Mouse (Mus musculus): ENCODE measurements around the gene Wdr1. TPM values are rescaled to one million over a fixed set of nuclear protein-coding genes. Genes with fewer than 3 reads are reported as not detected.

The Wdr1 gene
- polyA plus RNA-seq, 1 experiment from 2014 or later = 206 TPM

- Histone ChIP-seq H3K27me3 (no peaks in the 10 kb centered on the region), H3K36me3 (peaks cover 100% of the 10 kb centered on the region), H3K4me1 (peaks cover 12% of the 10 kb centered on the region; the same call in 1 of the 2 replicates), H3K27ac (no peak overlapping the region; the same call in 1 of the 2 replicates), H3K4me2 (replicated peaks) (no peak overlapping the region), H3K9ac (no peak overlapping the region), H3K4me3 (no peak overlapping the region), H3K9me3 (no peaks in the 10 kb centered on the region)
- WGBS = 72% methylated on average over 4 of the region's 4 CpGs
- ATAC-seq (ENCODE audit: low FRiP score, low read depth) = no peak
These were observed 19.4 kb downstream of the Wdr1 start for GRCm38 (mm10) chr5:38543496-38544217.

GRCm38 (mm10) chr5:38541728-38542127, 21.3 kb downstream of the Wdr1 start:
- no peak overlapping the region for H3K4me3 ChIP-seq
- no peak overlapping the region for H3K9ac ChIP-seq
- no peaks in the 10 kb centered on the region for H3K9me3 ChIP-seq
- peaks cover 100% of the 10 kb centered on the region for H3K36me3 ChIP-seq
- no peak overlapping the region for H3K27ac ChIP-seq
- WGBS = 92% methylated on average over 3 of the region's 3 CpGs
- H3K4me2 ChIP-seq (replicated peaks) = no peak overlapping the region
- no peak for ATAC-seq (ENCODE audit: low FRiP score, low read depth)
- H3K4me1 ChIP-seq = peaks cover 12% of the 10 kb centered on the region; the same call in 1 of the 2 replicates
- no peaks in the 10 kb centered on the region for H3K27me3 ChIP-seq

GRCm38 (mm10) chr5:38540898-38541297, 22.1 kb downstream of the Wdr1 start:
- Histone ChIP-seq H3K9me3 (no peaks in the 10 kb centered on the region), H3K27ac (no peak overlapping the region), H3K4me2 (replicated peaks) (no peak overlapping the region), H3K4me3 (no peak overlapping the region), H3K36me3 (peaks cover 100% of the 10 kb centered on the region), H3K27me3 (no peaks in the 10 kb centered on the region), H3K4me1 (peaks cover 12% of the 10 kb centered on the region; the same call in 1 of the 2 replicates), H3K9ac (no peak overlapping the region)
- no peak for ATAC-seq (ENCODE audit: low FRiP score, low read depth)
- WGBS = 82% methylated on average over 1 of the region's 1 CpGs

GRCm38 (mm10) chr5:38538508-38538907, 24.5 kb downstream of the Wdr1 start:
- no peaks in the 10 kb centered on the region for H3K9me3 ChIP-seq
- ATAC-seq (ENCODE audit: low FRiP score, low read depth) = no peak
- no peak overlapping the region for H3K4me2 ChIP-seq (replicated peaks)
- no peak overlapping the region for H3K27ac ChIP-seq
- WGBS = 91% methylated on average over 8 of the region's 8 CpGs
- no peaks in the 10 kb centered on the region for H3K4me1 ChIP-seq
- H3K27me3 ChIP-seq = no peaks in the 10 kb centered on the region
- H3K9ac ChIP-seq = no peak overlapping the region
- H3K36me3 ChIP-seq = peaks cover 100% of the 10 kb centered on the region
- no peak overlapping the region for H3K4me3 ChIP-seq

- no peak for ATAC-seq (ENCODE audit: low FRiP score, low read depth)
- Histone ChIP-seq H3K36me3 (peaks cover 99% of the 10 kb centered on the region), H3K27ac (no peak overlapping the region), H3K4me2 (replicated peaks) (no peak overlapping the region), H3K4me1 (no peaks in the 10 kb centered on the region), H3K9ac (no peak overlapping the region), H3K27me3 (no peaks in the 10 kb centered on the region), H3K9me3 (no peaks in the 10 kb centered on the region), H3K4me3 (no peak overlapping the region)
- WGBS = 93% methylated on average over 4 of the region's 4 CpGs
These were observed 25.2 kb downstream of the Wdr1 start for GRCm38 (mm10) chr5:38537845-38538244.

- Histone ChIP-seq H3K4me3 (no peak overlapping the region), H3K9ac (no peak overlapping the region), H3K4me2 (replicated peaks) (no peak overlapping the region), H3K4me1 (no peaks in the 10 kb centered on the region), H3K27me3 (no peaks in the 10 kb centered on the region), H3K27ac (no peak overlapping the region), H3K36me3 (peaks cover 99% of the 10 kb centered on the region), H3K9me3 (no peaks in the 10 kb centered on the region)
- 92% methylated on average over 3 of the region's 3 CpGs for WGBS
- ATAC-seq (ENCODE audit: low FRiP score, low read depth) = no peak
These were observed 26.2 kb downstream of the Wdr1 start for GRCm38 (mm10) chr5:38536822-38537221.

- no peak for ATAC-seq (ENCODE audit: low FRiP score, low read depth)
- Histone ChIP-seq H3K9ac (no peak overlapping the region), H3K4me1 (no peaks in the 10 kb centered on the region), H3K36me3 (peaks cover 99% of the 10 kb centered on the region), H3K27ac (no peak overlapping the region), H3K9me3 (no peaks in the 10 kb centered on the region), H3K4me3 (no peak overlapping the region), H3K27me3 (no peaks in the 10 kb centered on the region), H3K4me2 (replicated peaks) (no peak overlapping the region)
- 92% methylated on average over 4 of the region's 4 CpGs for WGBS
These were observed 30.9 kb downstream of the Wdr1 start for GRCm38 (mm10) chr5:38532084-38532483.

GRCm38 (mm10) chr5:38529724-38530428, 33.1 kb downstream of the Wdr1 start:
- 82% methylated on average over 6 of the region's 6 CpGs for WGBS
- H3K4me1 ChIP-seq = no peaks in the 10 kb centered on the region

GRCm38 (mm10) chr5:38522977-38523376, 40.0 kb downstream of the Wdr1 start:
- Histone ChIP-seq H3K9me3 (no peaks in the 10 kb centered on the region), H3K36me3 (peaks cover 36% of the 10 kb centered on the region), H3K27ac (no peak overlapping the region), H3K4me3 (no peak overlapping the region), H3K4me2 (replicated peaks) (no peak overlapping the region), H3K4me1 (no peaks in the 10 kb centered on the region), H3K27me3 (no peaks in the 10 kb centered on the region), H3K9ac (no peak overlapping the region)
- WGBS = 90% methylated on average over 5 of the region's 5 CpGs
- ATAC-seq (ENCODE audit: low FRiP score, low read depth) = no peak

More at GRCm38 (mm10) chr5:38529724-38530428, 33.1 kb downstream of the Wdr1 start:
- no peaks in the 10 kb centered on the region for H3K27me3 ChIP-seq
- ATAC-seq (ENCODE audit: low FRiP score, low read depth) = 0 out of 2 replicates have a peak, but pooled peaks have one; percentile 49
- no peak overlapping the region for H3K4me3 ChIP-seq
- H3K4me2 ChIP-seq (replicated peaks) = no peak overlapping the region
- H3K9me3 ChIP-seq = no peaks in the 10 kb centered on the region
- peaks cover 98% of the 10 kb centered on the region for H3K36me3 ChIP-seq
- H3K27ac ChIP-seq = no peak overlapping the region
- no peak overlapping the region for H3K9ac ChIP-seq

GRCm38 (mm10) chr5:38520838-38521237, 42.2 kb downstream of the Wdr1 start:
- Histone ChIP-seq H3K9me3 (no peaks in the 10 kb centered on the region), H3K4me2 (replicated peaks) (no peak overlapping the region), H3K9ac (no peak overlapping the region), H3K4me1 (no peaks in the 10 kb centered on the region), H3K4me3 (no peak overlapping the region), H3K36me3 (peaks cover 14% of the 10 kb centered on the region), H3K27me3 (no peaks in the 10 kb centered on the region), H3K27ac (no peak overlapping the region)
- WGBS = 39% methylated on average over 1 of the region's 1 CpGs
- ATAC-seq (ENCODE audit: low FRiP score, low read depth) = no peak

- no peak overlapping the region for H3K27ac ChIP-seq
- H3K9ac ChIP-seq = no peak overlapping the region
- no peaks in the 10 kb centered on the region for H3K36me3 ChIP-seq
- WGBS = 67% methylated on average over 6 of the region's 6 CpGs
- no peak for ATAC-seq (ENCODE audit: low FRiP score, low read depth)
- no peaks in the 10 kb centered on the region for H3K4me1 ChIP-seq
- no peak overlapping the region for H3K4me3 ChIP-seq
- no peaks in the 10 kb centered on the region for H3K9me3 ChIP-seq
- no peaks in the 10 kb centered on the region for H3K27me3 ChIP-seq
- H3K4me2 ChIP-seq (replicated peaks) = no peak overlapping the region
These were observed 46.8 kb downstream of the Wdr1 start for GRCm38 (mm10) chr5:38516267-38516666.

- H3K27me3 ChIP-seq = no peaks in the 10 kb centered on the region
- no peaks in the 10 kb centered on the region for H3K36me3 ChIP-seq
- no peak for ATAC-seq (ENCODE audit: low FRiP score, low read depth)
- H3K4me1 ChIP-seq = no peaks in the 10 kb centered on the region
- no peaks in the 10 kb centered on the region for H3K9me3 ChIP-seq
- no peak overlapping the region for H3K27ac ChIP-seq
- no peak overlapping the region for H3K4me2 ChIP-seq (replicated peaks)
- no peak overlapping the region for H3K9ac ChIP-seq
- 2% methylated on average over 2 of the region's 2 CpGs for WGBS
- no peak overlapping the region for H3K4me3 ChIP-seq
These were observed 50.0 kb downstream of the Wdr1 start for GRCm38 (mm10) chr5:38512991-38513390.
